Mouse (Mus musculus) urinary bladder, postnatal 10 days (tissue): Measurements from ENCODE around the gene Fkbp8.
A peak's percentile ranks its signal among the peaks of the same experiment; 100 is the strongest.

Experiments
- DNase-seq: peaks from one replicate; pipeline ENCODE4 v3.0.0; 2022; ENCODE audit warnings: low spot score

Gene Fkbp8

GRCm38 (mm10) chr8:70529741-70530161 lies 2.2 kb downstream of the Fkbp8 start:
- no peak for DNase-seq

- DNase-seq = no peak
Observed at GRCm38 (mm10) chr8:70530314-70530713, 2.8 kb downstream of the Fkbp8 start.

- no peak for DNase-seq
Observed at GRCm38 (mm10) chr8:70534281-70534680, 6.8 kb downstream of the Fkbp8 start.

- no peak for DNase-seq
Observed at GRCm38 (mm10) chr8:70535221-70535620, 7.7 kb downstream of the Fkbp8 start.

GRCm38 (mm10) chr8:70535701-70536100 lies 8.2 kb downstream of the Fkbp8 start:
- DNase-seq = no peak

- no peak for DNase-seq
Observed at GRCm38 (mm10) chr8:70538024-70538579, 10.6 kb downstream of the Fkbp8 start.

- DNase-seq = peak; percentile 99
Observed at GRCm38 (mm10) chr8:70538633-70539076, 11.1 kb downstream of the Fkbp8 start.

GRCm38 (mm10) chr8:70539077-70539813 lies 11.7 kb downstream of the Fkbp8 start, which contains the start of gene Ell:
Gene Ell (plus strand): TSS chr8:70539457.
- peak; percentile 98 for DNase-seq

- DNase-seq = no peak
Observed at GRCm38 (mm10) chr8:70540013-70540506, 12.5 kb downstream of the Fkbp8 start.

- no peak for DNase-seq
Observed at GRCm38 (mm10) chr8:70540507-70541071, 13.1 kb downstream of the Fkbp8 start.

GRCm38 (mm10) chr8:70541081-70541480 lies 13.6 kb downstream of the Fkbp8 start:
- DNase-seq = no peak

- DNase-seq = no peak
Observed at GRCm38 (mm10) chr8:70544200-70544687, 16.7 kb downstream of the Fkbp8 start.

- no peak for DNase-seq
Observed at GRCm38 (mm10) chr8:70546412-70546811, 18.9 kb downstream of the Fkbp8 start.

GRCm38 (mm10) chr8:70547762-70548161 lies 20.2 kb downstream of the Fkbp8 start:
- DNase-seq = no peak

- DNase-seq = no peak
Observed at GRCm38 (mm10) chr8:70549412-70550184, 22.1 kb downstream of the Fkbp8 start.

- no peak for DNase-seq
Observed at GRCm38 (mm10) chr8:70551558-70552161, 24.1 kb downstream of the Fkbp8 start.

GRCm38 (mm10) chr8:70552836-70553235 lies 25.3 kb downstream of the Fkbp8 start:
- DNase-seq = no peak

- DNase-seq = no peak
Observed at GRCm38 (mm10) chr8:70553740-70554139, 26.2 kb downstream of the Fkbp8 start.

- DNase-seq = no peak
Observed at GRCm38 (mm10) chr8:70555079-70555747, 27.7 kb downstream of the Fkbp8 start.

GRCm38 (mm10) chr8:70558334-70558733 lies 30.8 kb downstream of the Fkbp8 start:
- DNase-seq = no peak

GRCm38 (mm10) chr8:70558983-70559382 lies 31.5 kb downstream of the Fkbp8 start:
- DNase-seq = no peak
